27 mouse cellular contexts compared by ENCODE assay signal in the genomic region with DNA sequence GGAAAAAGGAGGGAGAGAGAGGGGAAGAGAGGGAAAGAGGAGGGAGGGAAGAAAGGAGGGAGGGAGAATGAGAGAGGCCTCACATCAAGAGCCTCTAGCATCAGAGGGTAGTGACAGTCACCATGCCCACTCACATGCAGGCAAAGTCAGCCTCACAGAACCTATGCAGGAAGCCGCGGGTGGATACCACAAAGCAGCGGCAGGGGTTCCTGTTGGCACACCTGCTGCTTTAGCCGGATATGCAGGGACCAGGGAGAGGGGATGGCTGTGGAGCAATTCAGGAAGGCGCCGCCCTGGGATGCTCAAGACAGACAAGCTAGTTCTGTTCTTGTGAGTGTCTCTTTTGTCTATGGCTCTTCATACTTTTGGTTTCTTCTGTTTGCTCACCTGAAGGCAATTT. TPM values are rescaled to one million over a fixed set of nuclear protein-coding genes. Genes with fewer than 3 reads are reported as not detected.
DNase-seq lines count a peak whose midpoint lies in the region; ATAC-seq lines count a peak whose summit lies in the region.
"Had no signal": no experiment of that assay in that cellular context is flagged by ENCODE, and none has a peak within 500 bp of the region (broad histone marks: within the 10 kb centered on the region; RNA-seq: fewer than 3 reads in every experiment).

No protein-coding gene starts in this region.

- no peaks in the 10 kb centered on the region for H3K9me3 ChIP-seq in midbrain, embryonic 11.5 days (ENCODE audit: control insufficient read depth, low read length)
- H3K9me3 ChIP-seq in midbrain, embryonic 16.5 days (replicated peaks; ENCODE audit: control insufficient read depth, low read length, poor library complexity, severe bottlenecking) = no peaks in the 10 kb centered on the region
- H3K9me3 ChIP-seq: forebrain, embryonic 15.5 days; liver, embryonic 12.5 days; midbrain, embryonic 12.5 days; stomach, embryonic 15.5 days had no signal

- no peak overlapping the region for H3K27ac ChIP-seq in midbrain, embryonic 11.5 days (ENCODE audit: low read depth, low read length)
- H3K27ac ChIP-seq in midbrain, embryonic 16.5 days (ENCODE audit: low read length) = no peak overlapping the region
- H3K27ac ChIP-seq: forebrain, embryonic 15.5 days; hindbrain, embryonic 14.5 days; liver, embryonic 12.5 days; midbrain, embryonic 12.5 days; stomach, embryonic 15.5 days had no signal

- 0 out of 2 replicates have a peak, but pooled peaks cover 2% of the 10 kb centered on the region for H3K4me1 ChIP-seq in midbrain, embryonic 11.5 days (ENCODE audit: control insufficient read depth, insufficient read depth, low read length)
- H3K4me1 ChIP-seq in midbrain, embryonic 16.5 days (ENCODE audit: control insufficient read depth, insufficient read depth, low read length) = no peaks in the 10 kb centered on the region
- H3K4me1 ChIP-seq: forebrain, embryonic 15.5 days had no signal

- no peak overlapping the region for H3K9ac ChIP-seq in midbrain, embryonic 11.5 days (ENCODE audit: low read length)
- no peak overlapping the region for H3K9ac ChIP-seq in midbrain, embryonic 16.5 days (ENCODE audit: low read depth, low read length)
- H3K9ac ChIP-seq: forebrain, embryonic 15.5 days; hindbrain, embryonic 14.5 days; liver, embryonic 12.5 days; liver, postnatal 0 days; midbrain, embryonic 12.5 days; stomach, embryonic 15.5 days had no signal

- no peak overlapping the region for H3K4me2 ChIP-seq in midbrain, embryonic 11.5 days
- H3K4me2 ChIP-seq in midbrain, embryonic 16.5 days (ENCODE audit: low read length) = no peak overlapping the region
- H3K4me2 ChIP-seq: forebrain, embryonic 15.5 days; hindbrain, embryonic 14.5 days; liver, embryonic 12.5 days; midbrain, embryonic 12.5 days; stomach, embryonic 15.5 days had no signal

- no peaks in the 10 kb centered on the region for H3K36me3 ChIP-seq in midbrain, embryonic 11.5 days (ENCODE audit: control insufficient read depth, insufficient read depth, low read length)
- no peaks in the 10 kb centered on the region for H3K36me3 ChIP-seq in midbrain, embryonic 16.5 days (ENCODE audit: control insufficient read depth, insufficient read depth, low read length)
- H3K36me3 ChIP-seq in splenic B cell, adult 2 months (ENCODE audit: control insufficient read depth, insufficient read depth, low read length, poor library complexity, severe bottlenecking) = no peaks in the 10 kb centered on the region
- H3K36me3 ChIP-seq: forebrain, embryonic 15.5 days; liver, embryonic 12.5 days; midbrain, embryonic 12.5 days; stomach, embryonic 15.5 days had no signal

- WGBS in midbrain, embryonic 11.5 days = 40% methylated on average over 6 of the region's 6 CpGs
- 43% methylated on average over 6 of the region's 6 CpGs for WGBS in midbrain, embryonic 16.5 days

- ATAC-seq in midbrain, embryonic 11.5 days (ENCODE audit: low FRiP score) = no peak
- no peak for ATAC-seq in midbrain, embryonic 16.5 days
- ATAC-seq: forebrain, embryonic 15.5 days; intestine, postnatal 0 days; liver, embryonic 12.5 days; liver, postnatal 0 days; Patski had no signal

- no peak overlapping the region for H3K4me3 ChIP-seq in midbrain, embryonic 11.5 days (ENCODE audit: low read depth, low read length)
- H3K4me3 ChIP-seq in midbrain, embryonic 16.5 days (ENCODE audit: low read depth, low read length) = no peak overlapping the region
- H3K4me3 ChIP-seq: forebrain, embryonic 15.5 days; liver, embryonic 12.5 days; midbrain, embryonic 12.5 days; stomach, embryonic 15.5 days had no signal

- peak; percentile 75 for DNase-seq in midbrain, embryonic 11.5 days (ENCODE audit: low spot score, missing footprints)
- DNase-seq in CD4-positive helper T cell, adult 2 months (ENCODE audit: low read depth, low spot score) = peak; percentile 26
- peak; percentile 69 for DNase-seq in R1 (ENCODE audit: low read depth, low spot score)
- peak; percentile 22 for DNase-seq in splenic B cell, adult 2 months (ENCODE audit: low read depth, low spot score)
- DNase-seq in frontal cortex, adult 2 months (ENCODE audit: extremely low spot score in 1 of 2, low spot score in 1 of 2) = no peak
- DNase-seq in embryo, embryonic 9.5 days (ENCODE audit: extremely low spot score) = no peak
- DNase-seq: adrenal gland, adult 2 months; adrenal gland, postnatal 36 days; cerebellum, adult 18-20 months; cerebellum, postnatal 10 days; gastrocnemius, postnatal 10 days; kidney, adult 9 months; kidney, postnatal 10 days; layer of hippocampus, postnatal 36 days; left cerebral cortex, postnatal 4 days; liver, postnatal 0 days; lung, postnatal 36 days; retina, postnatal 1 day; right cerebral cortex, postnatal 14 days had no signal

- no peaks in the 10 kb centered on the region for H3K27me3 ChIP-seq in midbrain, embryonic 11.5 days (ENCODE audit: control insufficient read depth, insufficient read depth, low read length)
- H3K27me3 ChIP-seq in midbrain, embryonic 16.5 days (ENCODE audit: control insufficient read depth, insufficient read depth, low read depth, low read length) = no peaks in the 10 kb centered on the region
- H3K27me3 ChIP-seq in splenic B cell, adult 2 months (ENCODE audit: control insufficient read depth, insufficient read depth, low read length, poor library complexity, severe bottlenecking) = no peaks in the 10 kb centered on the region
- H3K27me3 ChIP-seq: forebrain, embryonic 15.5 days; Patski; stomach, embryonic 15.5 days had no signal

RNA-seq across cellular contexts. Expression of a gene that starts 15.0 kb away (rescaled TPM):
- 16.6 and 16.7 TPM in 2 replicates for polyA plus RNA-seq in midbrain, embryonic 11.5 days (2014; fragmentation: Nextera tagmentation; extraction: Ambion mirVana)
- polyA plus RNA-seq in midbrain, embryonic 16.5 days (2015; fragmentation: Nextera tagmentation; extraction: Ambion mirVana) = 7.5 and 7.6 TPM in 2 replicates
- polyA plus RNA-seq in frontal cortex, adult 2 months (2012; rRNA removed) = 19.0 and 19.4 TPM in 2 replicates

RNA-seq across cellular contexts. Expression of a gene that starts 34.8 kb away (rescaled TPM):
- polyA plus RNA-seq in midbrain, embryonic 11.5 days (2014; fragmentation: Nextera tagmentation; extraction: Ambion mirVana) = 96.8 and 104 TPM in 2 replicates
- 42.6 and 48.3 TPM in 2 replicates for polyA plus RNA-seq in midbrain, embryonic 16.5 days (2015; fragmentation: Nextera tagmentation; extraction: Ambion mirVana)
- 17.8 and 21.0 TPM in 2 replicates for polyA plus RNA-seq in frontal cortex, adult 2 months (2012; rRNA removed)

Comparison
In these comparisons a context has a peak if more than half of its experiments do, and no peak if none do; other contexts are left out.
1. DNase-seq: peak in midbrain, embryonic 11.5 days (single experiment), CD4-positive helper T cell, adult 2 months (single experiment), R1 (single experiment) and splenic B cell, adult 2 months (single experiment); none in frontal cortex, adult 2 months (0 of 2) and embryo, embryonic 9.5 days (single experiment).